Mouse (Mus musculus) CH12.LX (cell line): ENCODE measurements around the gene Ern1. TPM values are rescaled to one million over a fixed set of nuclear protein-coding genes. Genes with fewer than 3 reads are reported as not detected.

Source experiments
- DNase-seq: peaks from one replicate; pipeline ENCODE4 v3.0.0-alpha.2; 2013; ENCODE audit errors: extremely low read depth
- H3K27ac ChIP-seq: 2 replicates; pipeline ENCODE4 v1.5.1; 2012; ENCODE audit warnings: low read depth, mild to moderate bottlenecking, control low read depth, moderate library complexity; ENCODE audit not compliant: insufficient read depth
- H3K27me3 ChIP-seq: replicated peaks from 2 replicates; pipeline ENCODE3; 2012; ENCODE audit warnings: inconsistent platforms
- H3K36me3 ChIP-seq, 2 experiments: replicated peaks in 1 of 2; 2 replicates each; pipeline versions ENCODE3 to v1.6.1; 2012; ENCODE audit warnings: inconsistent platforms in 1 of 2, low read length in 1 of 2, mild to moderate bottlenecking in 1 of 2, mixed read lengths in 1 of 2, moderate library complexity in 1 of 2; ENCODE audit not compliant: control insufficient read depth in 1 of 2, insufficient read depth in 1 of 2
- H3K4me1 ChIP-seq, 2 experiments: 2 replicates each; pipeline ENCODE4 v1.6.1; 2012; ENCODE audit warnings: inconsistent platforms in 1 of 2, moderate library complexity in 1 of 2; ENCODE audit not compliant: insufficient read depth in 2 of 2, control insufficient read depth in 1 of 2
- H3K4me2 ChIP-seq: 2 replicates; pipeline ENCODE4 v1.6.1; 2012; ENCODE audit warnings: low read depth, mild to moderate bottlenecking, control low read depth; ENCODE audit not compliant: poor library complexity, insufficient read depth, severe bottlenecking
- H3K4me3 ChIP-seq, 3 experiments: fragments of 150-350 bp in 1 of 3; sonication (generic) in 1 of 3; replicated peaks in 1 of 3; 2 replicates each; pipeline versions ENCODE3 to v1.5.1; 2011 to 2012; ENCODE audit warnings: low read depth in 2 of 3, low read length in 2 of 3, mild to moderate bottlenecking in 2 of 3, moderate library complexity in 2 of 3, control low read depth in 1 of 3, improper control_type of control experiment in 1 of 3, inconsistent platforms in 1 of 3, mixed read lengths in 1 of 3; ENCODE audit not compliant: poor library complexity in 1 of 3
- H3K79me2 ChIP-seq: replicated peaks from 2 replicates; pipeline ENCODE4 v1.6.1; 2012; ENCODE audit warnings: mild to moderate bottlenecking, moderate library complexity; ENCODE audit not compliant: control insufficient read depth, poor library complexity, insufficient read depth, severe bottlenecking; ENCODE audit errors: extremely low read depth
- H3K9ac ChIP-seq: 2 replicates; pipeline ENCODE4 v1.6.1; 2012; ENCODE audit warnings: low read depth, mild to moderate bottlenecking, control low read depth, moderate library complexity; ENCODE audit not compliant: insufficient read depth
- H3K9me3 ChIP-seq: replicated peaks from 2 replicates; pipeline ENCODE3; 2012; ENCODE audit warnings: low read length, inconsistent platforms, mixed read lengths
- BHLHE40 ChIP-seq: IDR thresholded peaks from 2 replicates; pipeline ENCODE4 v1.6.1; 2011; ENCODE audit warnings: mild to moderate bottlenecking, low read depth, low read length, improper control_type of control experiment
- ELF1 ChIP-seq: IDR thresholded peaks from 2 replicates; pipeline ENCODE4 v1.6.1; 2014; ENCODE audit warnings: low read depth, mild to moderate bottlenecking, inconsistent platforms, low read length, improper control_type of control experiment
- EP300 ChIP-seq: IDR thresholded peaks from 2 replicates; pipeline ENCODE4 v1.6.1; 2011; ENCODE audit warnings: low read length, improper control_type of control experiment
- ETS1 ChIP-seq: conservative IDR thresholded peaks from 2 replicates; pipeline ENCODE4 v1.6.1; 2012; ENCODE audit warnings: low read depth, mild to moderate bottlenecking, inconsistent platforms, low read length, improper control_type of control experiment, moderate library complexity
- GABPA ChIP-seq: IDR thresholded peaks from 2 replicates; pipeline ENCODE4 v1.6.1; 2012; ENCODE audit warnings: low read depth, low read length, improper control_type of control experiment, inconsistent platforms; ENCODE audit not compliant: insufficient replicate concordance
- HCFC1 ChIP-seq: IDR thresholded peaks from 2 replicates; pipeline ENCODE4 v1.6.1; 2012; ENCODE audit warnings: low read depth, mild to moderate bottlenecking, inconsistent platforms, low read length, improper control_type of control experiment
- MYC ChIP-seq: IDR thresholded peaks from 2 replicates; pipeline ENCODE4 v1.6.1; 2011; ENCODE audit warnings: low read depth, mild to moderate bottlenecking, improper control_type of control experiment, low read length
- NELFE ChIP-seq: IDR thresholded peaks from 2 replicates; pipeline ENCODE4 v1.6.1; 2011; ENCODE audit warnings: low read depth, low read length, improper control_type of control experiment
- PAX5 ChIP-seq: IDR thresholded peaks from 2 replicates; pipeline ENCODE4 v1.6.1; 2012; ENCODE audit warnings: low read length, inconsistent platforms, mixed read lengths
- POLR2A ChIP-seq: IDR thresholded peaks from 2 replicates; pipeline ENCODE4 v1.6.1; 2011; ENCODE audit warnings: low read depth, mild to moderate bottlenecking, improper control_type of control experiment, low read length
- POLR2AphosphoS2 ChIP-seq: IDR thresholded peaks from 2 replicates; pipeline ENCODE4 v1.6.1; 2011; ENCODE audit warnings: low read depth, low read length, improper control_type of control experiment
- RAD21 ChIP-seq: IDR thresholded peaks from 2 replicates; pipeline ENCODE4 v1.6.1; 2011; ENCODE audit warnings: low read depth, mild to moderate bottlenecking, low read length, improper control_type of control experiment, moderate library complexity
- RCOR1 ChIP-seq: conservative IDR thresholded peaks from 2 replicates; pipeline ENCODE4 v1.6.1; 2012; ENCODE audit warnings: low read depth, mild to moderate bottlenecking, inconsistent platforms, low read length, improper control_type of control experiment
- SIN3A ChIP-seq: IDR thresholded peaks from 2 replicates; pipeline ENCODE4 v1.6.1; 2012; ENCODE audit warnings: low read length, improper control_type of control experiment, inconsistent platforms
- SMC3 ChIP-seq: IDR thresholded peaks from 2 replicates; pipeline ENCODE4 v1.6.1; 2011; ENCODE audit warnings: low read depth, low read length, improper control_type of control experiment
- TBP ChIP-seq: conservative IDR thresholded peaks from 2 replicates; pipeline ENCODE4 v1.6.1; 2011; ENCODE audit warnings: low read depth, low read length, improper control_type of control experiment
- TCF12 ChIP-seq: IDR thresholded peaks from 2 replicates; pipeline ENCODE4 v1.6.1; 2014; ENCODE audit warnings: low read depth, mild to moderate bottlenecking, inconsistent platforms, low read length, improper control_type of control experiment
- UBTF ChIP-seq: IDR thresholded peaks from 2 replicates; pipeline ENCODE4 v1.6.1; 2012; ENCODE audit warnings: low read depth, mild to moderate bottlenecking, inconsistent platforms, low read length, improper control_type of control experiment, moderate library complexity
- USF1 ChIP-seq: IDR thresholded peaks from 2 replicates; pipeline ENCODE4 v1.6.1; 2014; ENCODE audit warnings: low read depth, mild to moderate bottlenecking, inconsistent platforms, low read length, improper control_type of control experiment
- ZMIZ1 ChIP-seq: IDR thresholded peaks from 2 replicates; pipeline ENCODE4 v1.6.1; 2012; ENCODE audit warnings: low read depth, mild to moderate bottlenecking, inconsistent platforms, low read length, improper control_type of control experiment
- ZNF384 ChIP-seq: IDR thresholded peaks from 2 replicates; pipeline ENCODE4 v1.6.1; 2012; ENCODE audit warnings: low read depth, low read length, improper control_type of control experiment, inconsistent platforms
- dilution Hi-C: fragments of 300-500 bp; cut with MboI; formaldehyde crosslinking; loops from 2 replicates; pipeline ENCODE4 v1.14.3; 2020; ENCODE audit warnings: low sequenced_read_pairs; ENCODE audit not compliant: extremely low pct_unique_long_range_greater_than_20kb, extremely low pct_ligation_motif_present
- in situ Hi-C: fragments of 300-500 bp; cut with MboI; formaldehyde crosslinking; loops from 3 replicates; pipeline ENCODE4 v1.14.3; 2019; ENCODE audit warnings: low sequenced_read_pairs, low pct_ligation_motif_present, low pct_unique_long_range_greater_than_20kb, mixed read lengths
- polyA plus RNA-seq: library from polyadenylated mRNA; unstranded; fragments of >175 nt; gene quantifications from 2 replicates; pipeline ENCODE4 v1.2.1, GENCODE M21; 2012; ENCODE audit warnings: low read depth; ENCODE audit not compliant: insufficient read length
- total RNA-seq, 2 experiments: library from RNA; depleted of rRNA; stranded (reverse); fragments of 300-350 nt in 1 of 2; fragments of >200 nt in 1 of 2; gene quantifications; 2 replicates each; pipeline ENCODE4 v1.2.3; 2012 to 2014

Gene Ern1
- total and polyA plus RNA-seq, 3 experiments, result 3.0 to 21.7 (median 7.7) TPM

DNA sequence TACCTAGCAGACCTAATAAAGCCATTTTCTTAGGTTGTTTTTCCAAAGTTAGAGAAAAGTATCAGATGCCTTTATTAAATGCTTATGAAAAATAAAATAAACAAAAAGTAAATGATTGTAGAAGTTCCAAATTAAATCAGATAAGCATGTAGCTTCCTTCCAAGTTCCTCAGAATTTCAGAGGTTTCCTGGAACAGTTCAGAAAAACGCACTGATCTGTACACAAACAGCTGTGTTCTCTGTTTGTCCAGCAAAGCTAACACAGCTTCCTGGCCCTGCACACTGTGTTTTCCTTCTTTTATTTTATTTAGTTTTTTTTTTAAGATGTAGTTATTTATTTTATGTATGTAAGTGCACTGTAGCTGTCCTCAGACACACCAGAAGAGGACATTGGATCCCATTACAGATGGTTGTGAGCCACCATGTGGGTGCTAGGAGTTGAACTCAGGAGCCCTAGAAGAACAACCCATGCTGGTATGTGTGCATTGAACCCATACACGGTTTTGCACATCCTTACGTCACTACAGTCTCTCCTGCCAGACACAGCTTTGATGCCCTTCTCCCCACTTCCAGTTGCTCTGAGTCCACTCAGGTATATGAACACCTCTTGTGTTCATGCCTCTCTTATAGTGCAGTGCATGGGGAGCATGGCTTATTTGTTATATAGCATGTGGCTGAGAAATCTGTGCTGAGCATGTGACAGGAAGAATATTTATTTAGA lies 74.9 kb downstream of the Ern1 start:
- dilution Hi-C loops, result no loop called here
- Histone ChIP-seq H3K9ac (no peak overlapping the region), H3K4me2 (no peak overlapping the region), H3K36me3 (peaks cover 72 to 82% of the 10 kb centered on the region in 2 experiments), H3K27me3 (no peaks in the 10 kb centered on the region), H3K27ac (no peak overlapping the region), H3K4me1 (peaks cover 12 to 28% of the 10 kb centered on the region in 2 experiments), H3K9me3 (no peaks in the 10 kb centered on the region), H3K4me3 (no peak overlapping the region), H3K79me2 (peaks cover 3% of the 10 kb centered on the region; the same call in 1 of the 2 replicates)
- in situ Hi-C loops, result no loop called here
- no peak for DNase-seq
- TF ChIP-seq HCFC1, result no peak
- no peak for TF ChIP-seq TBP
- TF ChIP-seq ZMIZ1, result no peak
- no peak for TF ChIP-seq SIN3A
- TF ChIP-seq UBTF, result no peak
- no peak for TF ChIP-seq TCF12
- TF ChIP-seq ETS1, result no peak

DNA sequence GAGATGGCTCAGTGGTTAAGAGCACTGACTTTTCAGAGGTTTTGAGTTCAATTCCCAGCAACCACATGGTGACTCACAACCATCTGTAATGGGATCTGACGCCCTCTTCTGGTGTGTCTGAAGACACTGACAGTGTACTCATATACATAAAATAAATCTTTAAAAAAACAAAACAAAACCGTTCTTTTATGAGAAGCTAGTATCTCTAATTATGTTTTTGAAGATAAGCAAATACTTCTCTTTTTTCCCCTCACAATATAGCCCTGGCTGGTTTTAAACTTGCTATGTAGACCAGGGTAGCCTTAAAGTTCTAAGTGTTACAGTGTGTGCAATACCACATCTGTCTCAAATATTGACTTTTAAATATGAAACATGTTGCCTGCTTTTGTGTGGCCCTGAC lies 76.5 kb downstream of the Ern1 start:
- Histone ChIP-seq H3K36me3 (peaks cover 75 to 82% of the 10 kb centered on the region in 2 experiments), H3K79me2 (no peaks in the 10 kb centered on the region), H3K27ac (no peak overlapping the region), H3K4me2 (no peak overlapping the region), H3K9ac (no peak overlapping the region), H3K4me1 (peaks cover 3 to 17% of the 10 kb centered on the region in 2 experiments), H3K9me3 (no peaks in the 10 kb centered on the region), H3K27me3 (no peaks in the 10 kb centered on the region), H3K4me3 (no peak overlapping the region)
- no peak for TF ChIP-seq POLR2A
- no peak for TF ChIP-seq ELF1
- TF ChIP-seq RCOR1, result no peak
- TF ChIP-seq BHLHE40, result no peak
- no peak for TF ChIP-seq USF1
- TF ChIP-seq UBTF, result no peak
- TF ChIP-seq SMC3, result no peak
- no peak for TF ChIP-seq GABPA
- TF ChIP-seq TBP, result no peak
- no peak for TF ChIP-seq PAX5
- no peak for TF ChIP-seq RAD21
- TF ChIP-seq ZNF384, result no peak
- TF ChIP-seq ZMIZ1, result no peak
- TF ChIP-seq MYC, result no peak
- no peak for TF ChIP-seq NELFE
- TF ChIP-seq POLR2AphosphoS2, result no peak
- TF ChIP-seq EP300, result no peak
- dilution Hi-C loops (no loop called here), in situ Hi-C loops (no loop called here)
- DNase-seq, result no peak
